Mouse (Mus musculus) gastrocnemius, adult 8-10 months (tissue): ENCODE data around the gene Syngr4. TPM values are rescaled to one million over a fixed set of nuclear protein-coding genes. Genes with fewer than 3 reads are reported as not detected.
"Not testable (repeated sequence)": the region's sequence is repeated elsewhere in the genome, so short reads cannot be mapped to it uniquely, and the experiment has no call there.

Experiments
- DNase-seq, 2 experiments: peaks; one replicate each; pipeline ENCODE4 v3.0.0; 2022; ENCODE audit warnings: low spot score in 2 of 2
- total RNA-seq, 4 experiments: library from RNA; stranded (reverse); gene quantifications; 2 replicates each; pipeline ENCODE4 v1.2.4; 2022

The Syngr4 gene
- total RNA-seq: not detected

DNA sequence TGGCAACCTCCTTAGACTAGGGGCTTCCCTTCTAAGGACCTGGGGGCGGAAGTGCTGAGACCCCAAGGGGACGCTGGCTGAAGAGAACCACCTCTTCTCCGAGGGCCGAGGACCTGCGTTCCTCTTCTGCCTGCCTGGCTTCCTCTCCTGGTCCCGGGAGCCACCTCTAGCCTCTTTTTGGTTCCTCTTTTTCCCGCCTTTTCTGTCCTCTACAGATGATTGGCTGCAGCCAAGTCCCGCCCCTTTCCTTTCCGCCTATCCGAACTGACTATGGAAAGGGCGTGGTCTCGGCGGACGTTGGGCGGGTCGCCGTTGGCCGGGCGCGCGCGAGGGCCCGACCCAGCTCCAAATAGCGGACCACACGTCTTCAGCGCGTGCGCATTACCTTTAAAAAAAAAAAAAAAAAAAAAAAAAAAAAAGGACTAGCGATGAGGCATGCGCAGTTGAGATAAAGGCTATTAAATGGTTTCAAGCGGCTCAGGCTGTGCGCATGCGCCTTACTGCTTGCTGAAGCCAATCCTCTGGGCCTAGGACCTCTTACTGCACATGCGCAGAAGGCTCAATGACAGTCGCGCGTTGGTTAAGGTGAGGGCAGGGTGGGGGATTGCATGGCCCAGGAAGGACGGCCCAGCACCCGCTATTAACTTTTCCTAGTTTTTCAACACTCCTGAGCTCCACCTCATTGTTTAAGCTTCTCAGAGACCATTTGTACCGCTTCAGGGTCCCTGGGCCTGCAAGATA, at the start of gene Syngr4, which contains the start of gene Tmem143:
Syngr4 (minus strand) TSS at position 198 of the 741 bp plus-strand sequence.
Tmem143 (plus strand) TSS at position 425 of the 741 bp plus-strand sequence.
- peak; percentile 96 to 97 for DNase-seq

DNA sequence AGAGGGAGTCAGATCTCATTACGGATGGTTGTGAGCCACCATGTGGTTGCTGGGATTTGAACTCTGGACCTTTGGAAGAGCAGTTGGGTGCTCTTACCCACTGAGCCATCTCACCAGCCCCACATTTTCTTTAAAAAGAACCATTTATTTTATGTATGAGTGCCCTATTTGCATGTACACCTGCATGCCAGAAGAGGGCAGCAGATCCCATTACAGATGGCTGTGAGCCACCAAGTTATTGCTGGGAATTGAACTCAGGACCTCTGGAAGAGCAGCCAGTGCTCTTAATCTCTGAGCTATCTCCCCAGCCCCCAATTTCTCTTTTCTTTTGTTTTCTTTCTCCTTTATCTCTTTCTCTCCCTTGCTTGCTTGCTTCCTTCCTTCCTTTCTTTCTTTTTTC, 46.8 kb upstream of the Syngr4 start:
- not testable (repeated sequence) for DNase-seq

DNA sequence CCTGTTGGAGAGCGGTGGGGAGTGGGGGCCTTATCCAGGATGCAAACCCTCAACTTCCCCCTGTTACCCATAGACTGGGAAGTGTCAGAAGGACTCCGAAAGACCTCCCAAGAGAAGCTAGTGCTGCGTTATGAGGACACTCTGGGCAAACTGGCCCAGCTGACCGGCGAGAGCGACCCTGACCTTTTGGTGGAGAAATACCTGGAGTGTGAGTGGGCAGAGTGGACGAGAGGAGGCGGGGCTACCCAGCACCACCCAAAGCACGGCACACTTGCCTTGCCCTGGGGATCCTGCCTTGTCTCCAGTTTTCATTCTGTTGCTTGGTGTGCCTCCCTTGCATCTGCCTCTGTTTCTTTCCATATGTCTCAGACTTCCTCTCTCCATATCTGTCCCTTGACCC, 45.5 kb upstream of the Syngr4 start:
- no peak for DNase-seq

DNA sequence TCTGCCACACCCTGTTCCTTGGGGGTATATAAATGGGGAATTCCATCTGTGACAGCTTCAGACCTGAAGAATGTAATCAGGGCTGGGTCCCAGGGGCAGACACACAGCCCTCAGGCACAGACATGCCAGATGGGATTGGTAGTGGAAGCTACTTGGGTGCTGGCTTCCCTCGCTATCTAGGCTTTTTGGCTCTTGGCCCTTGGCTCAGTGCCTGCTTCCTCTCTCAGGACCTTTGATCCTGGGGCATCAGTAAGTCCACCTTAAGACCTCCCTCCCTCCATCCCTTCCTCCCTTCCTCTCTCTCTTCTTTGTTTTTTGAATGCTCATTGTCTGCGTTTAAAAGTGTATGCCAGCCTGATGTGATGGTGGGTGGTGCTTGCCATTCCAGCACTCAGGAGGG, 43.3 kb upstream of the Syngr4 start:
- DNase-seq: no peak

DNA sequence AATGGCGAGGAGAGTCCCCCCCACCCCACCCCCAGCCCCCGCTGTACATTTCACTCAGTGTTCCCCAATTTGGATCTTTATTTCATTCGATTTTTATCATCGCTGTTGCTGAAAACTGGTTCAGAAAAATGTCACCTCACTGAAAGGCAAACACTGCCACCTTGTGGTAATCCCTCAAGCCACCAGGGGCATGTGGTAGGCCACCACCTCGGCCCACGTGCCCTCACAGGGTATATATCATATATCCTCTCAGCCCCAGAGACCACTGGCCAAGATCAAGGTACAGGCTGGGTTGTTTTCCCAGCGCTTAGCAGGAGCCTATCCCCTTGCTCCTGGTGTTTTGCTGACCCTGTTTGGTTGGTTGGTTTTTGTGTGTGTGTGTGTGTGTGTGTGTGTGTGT, 38.6 kb upstream of the Syngr4 start:
- peak in 1 of 2 experiments; percentile 44 for DNase-seq

DNA sequence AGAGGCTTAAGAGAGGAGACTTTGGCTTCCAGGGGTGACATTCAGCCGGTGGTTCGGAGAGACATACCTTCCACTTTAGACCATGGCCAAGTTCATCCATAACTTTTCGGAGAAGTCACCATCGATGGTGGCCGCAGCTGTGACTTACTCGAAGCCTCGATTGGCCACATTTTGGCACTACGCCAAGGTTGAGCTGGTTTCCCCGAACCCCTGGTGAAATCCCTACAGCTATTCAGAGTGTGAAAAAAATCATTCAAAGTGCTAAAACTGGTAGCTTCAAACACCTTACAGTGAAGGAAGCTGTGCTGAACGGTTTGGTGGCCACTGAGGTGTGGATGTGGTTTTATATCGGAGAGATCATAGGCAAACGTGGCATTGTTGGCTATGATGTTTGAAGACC, 37.3 kb upstream of the Syngr4 start:
- DNase-seq: not testable (repeated sequence)

DNA sequence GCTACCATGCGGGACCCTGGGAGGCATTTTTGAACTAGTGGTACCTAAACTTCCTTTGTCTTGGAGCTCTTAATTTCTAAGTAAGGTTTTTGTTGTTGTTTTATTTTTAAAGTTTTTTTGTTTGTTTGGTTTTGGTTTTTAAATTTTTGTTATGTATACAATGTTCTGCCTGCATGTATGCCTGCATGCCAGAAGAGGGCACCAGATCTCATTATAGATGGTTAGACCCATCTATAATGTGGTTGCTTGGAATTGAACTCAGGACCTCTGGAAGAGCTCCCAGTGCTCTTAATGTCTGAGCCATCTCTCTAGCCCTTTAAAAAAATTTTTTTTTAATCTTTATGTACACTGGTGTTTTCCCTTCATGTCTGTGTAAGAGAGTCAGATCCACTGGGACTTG, 33.2 kb upstream of the Syngr4 start:
- no peak for DNase-seq

DNA sequence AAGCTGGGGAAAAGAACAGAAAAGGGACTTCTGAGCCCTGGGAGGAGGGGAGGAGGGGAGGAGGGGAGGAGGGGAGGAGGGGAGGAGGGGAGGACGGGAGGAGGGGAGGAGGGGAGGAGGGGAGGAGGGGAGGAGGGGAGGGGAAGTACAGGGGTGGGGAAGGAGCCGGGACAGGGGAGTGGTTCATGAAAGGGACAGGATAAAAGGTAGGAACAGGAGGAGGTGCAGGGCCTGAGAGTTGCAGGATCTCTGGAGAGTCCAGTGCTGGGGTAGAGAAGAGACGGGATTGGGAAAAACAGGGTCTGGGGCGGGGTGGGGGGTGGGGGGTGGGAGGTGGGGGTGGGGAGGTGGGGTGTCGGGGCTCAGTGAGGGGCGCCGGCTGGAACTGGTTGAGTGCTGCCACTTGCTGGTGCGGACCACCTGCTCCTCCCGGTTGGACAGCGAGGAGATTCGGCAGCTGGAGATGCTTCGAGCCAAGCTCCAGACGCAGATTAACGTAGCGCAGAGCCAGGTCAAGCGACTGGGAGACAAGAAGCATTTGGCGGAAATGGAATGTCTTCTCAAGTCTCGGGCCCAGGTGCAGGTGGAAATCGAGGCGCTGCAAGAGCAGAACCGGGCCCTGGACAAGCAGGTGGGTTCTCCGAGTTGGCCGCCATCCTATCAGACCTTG, 32.2 kb upstream of the Syngr4 start:
- DNase-seq: no peak

DNA sequence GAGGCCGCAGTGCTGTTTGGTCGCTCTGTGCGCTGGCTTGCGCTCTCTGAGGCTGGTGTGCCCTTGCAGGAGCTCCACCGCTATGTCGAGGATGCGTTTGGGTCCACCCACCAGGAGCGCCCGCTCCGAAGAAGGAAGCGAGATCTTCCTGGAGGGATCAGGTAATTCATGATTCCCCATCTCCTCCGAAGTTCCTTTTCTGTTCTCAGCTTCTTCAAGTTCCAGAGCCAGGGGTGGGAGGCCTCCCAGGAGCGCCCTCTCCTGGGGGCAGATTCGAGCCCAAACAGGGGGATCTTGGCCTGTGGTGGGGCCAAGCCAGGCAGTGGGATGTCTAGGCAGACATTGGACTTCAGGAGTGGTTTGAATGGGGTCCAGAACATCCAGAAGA, 27.9 kb upstream of the Syngr4 start:
- DNase-seq: no peak

DNA sequence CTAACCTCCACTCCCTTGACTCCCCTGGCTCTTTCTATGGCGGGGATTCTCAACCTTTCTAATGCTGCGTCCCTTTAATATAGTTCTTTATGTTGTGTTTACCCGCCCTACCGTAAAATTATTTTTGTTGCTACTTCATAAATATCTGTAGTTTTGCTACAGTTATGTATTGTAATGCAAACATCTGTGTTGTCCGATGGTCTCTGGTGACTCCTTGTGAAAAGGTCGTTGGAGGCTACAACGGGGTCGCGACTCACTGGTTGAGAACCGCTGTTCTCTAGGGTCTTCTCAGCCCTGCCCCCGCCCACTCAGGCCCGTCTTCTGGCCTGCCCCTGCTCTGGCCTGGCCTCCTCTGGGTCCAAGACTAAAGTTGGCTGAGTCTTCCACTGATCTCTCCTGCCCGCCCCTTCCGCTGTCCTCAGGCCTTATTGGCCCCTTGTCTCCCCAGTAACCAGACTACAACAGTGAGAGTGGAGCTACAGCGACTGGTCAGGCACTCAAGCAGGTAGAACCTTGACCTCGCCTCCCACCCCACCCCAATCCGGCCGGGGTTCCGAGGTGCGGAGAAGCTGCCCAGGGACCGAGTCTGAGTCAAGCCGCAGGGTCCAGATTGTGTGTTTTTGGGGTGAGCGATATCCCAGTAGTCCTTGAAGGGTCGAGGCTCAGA, 27.4 kb upstream of the Syngr4 start, which contains the start of gene Ccdc114:
Ccdc114 (plus strand) TSS at position 311 of the 667 bp plus-strand sequence.
- peak; percentile 69 to 75 for DNase-seq

DNA sequence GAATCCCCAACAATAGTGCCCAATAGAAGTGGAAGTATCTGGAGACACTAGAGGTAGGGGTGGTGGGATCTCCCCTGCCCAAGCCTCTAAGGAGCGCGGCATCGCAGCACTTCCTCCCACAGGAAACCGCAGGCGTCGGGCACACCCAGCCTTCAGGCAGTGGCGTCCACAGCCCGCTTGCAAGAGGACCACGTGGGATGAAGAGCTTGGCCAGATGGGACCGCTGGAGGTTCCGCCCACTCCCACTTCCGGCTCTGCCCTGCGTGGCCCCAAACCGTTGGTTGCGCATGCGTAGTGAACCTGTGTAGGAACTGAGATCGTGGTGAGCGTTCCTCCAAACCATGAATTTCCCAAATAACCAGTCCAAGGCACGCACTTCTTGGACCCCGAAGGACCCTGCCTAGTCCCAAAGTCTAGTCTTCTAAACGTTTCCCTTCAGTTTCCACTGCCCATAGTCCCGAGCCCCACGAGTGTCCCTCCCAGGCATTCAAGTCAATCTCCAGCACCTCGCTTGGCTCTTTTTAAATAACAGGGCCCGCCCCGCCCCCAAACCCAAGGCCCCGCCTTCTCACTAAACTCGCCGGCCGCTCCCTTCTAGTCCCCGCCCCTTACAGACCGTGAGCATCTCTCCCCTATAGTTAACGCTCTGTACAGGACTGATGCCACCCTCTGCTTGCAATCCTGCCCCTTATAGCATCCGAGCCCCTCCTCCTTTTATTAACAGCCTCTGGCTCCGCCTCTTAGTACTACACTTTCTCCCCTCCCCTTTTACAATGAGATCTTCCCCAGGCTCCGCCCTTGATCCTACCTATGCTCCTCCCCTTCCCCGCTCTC, 26.6 kb upstream of the Syngr4 start:
- peak; percentile 89 to 94 for DNase-seq

DNA sequence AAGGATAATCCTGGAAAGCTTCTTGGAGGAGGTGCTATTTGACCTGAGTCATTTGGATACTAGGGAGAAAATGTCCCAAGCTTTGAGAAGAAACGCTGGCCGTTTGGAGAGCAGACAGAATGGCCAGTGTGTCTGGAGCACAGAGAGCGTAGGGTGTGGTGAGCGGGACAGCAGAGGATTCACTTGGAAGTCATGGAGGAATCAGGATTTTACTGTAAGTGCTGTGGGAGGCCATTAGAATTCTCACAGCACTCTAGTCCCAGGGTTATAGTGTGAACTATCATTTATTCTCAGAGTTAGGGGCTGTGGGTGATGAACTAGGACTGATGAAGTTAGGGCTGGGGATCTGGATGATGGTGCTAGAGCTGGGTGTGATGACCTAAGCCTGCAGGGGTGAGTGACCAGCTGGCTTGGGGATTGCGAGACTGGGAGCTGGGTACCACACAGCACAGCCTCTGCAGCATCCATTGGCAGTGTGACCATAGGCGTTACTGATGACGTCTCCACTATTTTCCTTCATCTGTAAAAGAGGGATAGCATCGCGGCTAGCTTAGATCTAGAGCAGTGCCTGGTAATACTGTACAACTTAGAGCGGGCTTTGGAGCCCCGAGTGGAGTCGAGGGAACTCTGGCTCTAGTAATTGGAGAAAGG, 25.6 kb upstream of the Syngr4 start:
- DNase-seq: no peak

DNA sequence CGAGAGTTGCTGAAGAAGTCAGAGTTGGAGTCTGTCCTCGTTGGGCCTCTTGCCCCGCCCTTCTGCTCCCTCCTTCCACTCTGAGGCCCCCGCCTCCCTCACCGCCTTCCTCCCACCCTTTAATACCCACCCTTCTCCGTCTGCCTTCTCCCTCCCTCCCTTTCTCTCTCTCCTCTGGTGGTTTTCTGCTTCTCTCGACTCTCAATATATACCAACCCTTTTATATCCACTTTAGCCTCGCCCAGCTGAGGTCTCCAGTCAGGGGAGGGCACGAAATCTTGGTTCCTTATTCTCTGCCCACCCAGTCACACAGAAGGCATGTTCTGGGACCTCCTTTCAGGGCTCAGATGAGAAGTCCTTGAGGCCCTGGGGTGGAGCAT, 24.7 kb upstream of the Syngr4 start, which contains the start of gene Emp3:
Emp3 (minus strand) TSS at position 163 of the 380 bp plus-strand sequence.
- peak; percentile 39 to 54 for DNase-seq

DNA sequence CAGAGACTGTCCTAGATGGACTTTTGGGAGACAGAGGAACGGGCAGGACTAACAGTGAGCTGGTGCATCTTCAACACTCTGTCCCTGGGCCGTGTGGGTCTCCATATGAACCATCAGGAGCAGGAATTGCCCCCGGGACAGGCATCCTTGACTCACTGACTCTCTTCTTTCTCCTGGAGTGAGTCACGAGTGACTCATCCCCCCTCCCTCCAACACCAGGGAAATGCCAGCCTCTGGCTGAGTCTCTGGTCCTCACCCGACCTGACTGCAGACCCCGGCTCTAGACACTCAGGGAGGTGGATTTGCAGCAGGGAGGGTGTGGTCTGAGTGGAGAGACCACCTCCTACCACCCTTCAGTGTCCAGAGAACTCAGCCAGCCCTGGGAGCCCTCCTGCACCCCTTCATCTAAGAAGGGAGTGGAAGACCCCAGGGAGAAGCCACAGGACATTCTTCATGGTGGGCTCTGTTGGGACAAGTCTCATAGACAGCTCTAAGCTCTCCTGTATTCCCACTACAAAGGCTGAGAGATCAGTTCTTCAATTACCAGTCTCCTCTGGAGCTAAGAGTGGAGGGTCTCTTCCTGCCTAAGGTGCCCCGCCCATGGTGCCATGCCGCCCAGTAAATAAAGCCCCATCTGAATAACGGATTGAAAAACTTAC, 24.2 kb upstream of the Syngr4 start:
- DNase-seq: no peak

DNA sequence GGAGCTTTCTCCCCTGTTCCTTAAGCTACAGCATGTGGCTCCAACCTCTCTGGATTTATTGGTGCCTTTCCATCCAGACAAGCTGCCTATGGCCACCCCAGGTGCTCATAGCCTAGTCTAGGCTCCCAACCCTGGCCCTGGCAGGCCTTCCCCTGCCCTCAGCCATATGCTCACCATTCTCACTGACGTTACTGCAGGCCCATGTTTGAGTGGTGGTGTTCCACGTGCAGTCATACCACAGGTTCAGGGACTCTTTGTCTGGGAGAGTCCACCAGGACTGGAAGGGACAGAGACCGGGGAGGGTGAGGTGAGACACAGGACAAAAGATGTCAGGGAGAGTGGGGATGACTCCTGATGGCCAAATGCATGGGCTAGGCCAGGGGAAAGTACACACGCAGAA, 23.2 kb upstream of the Syngr4 start:
- no peak for DNase-seq

DNA sequence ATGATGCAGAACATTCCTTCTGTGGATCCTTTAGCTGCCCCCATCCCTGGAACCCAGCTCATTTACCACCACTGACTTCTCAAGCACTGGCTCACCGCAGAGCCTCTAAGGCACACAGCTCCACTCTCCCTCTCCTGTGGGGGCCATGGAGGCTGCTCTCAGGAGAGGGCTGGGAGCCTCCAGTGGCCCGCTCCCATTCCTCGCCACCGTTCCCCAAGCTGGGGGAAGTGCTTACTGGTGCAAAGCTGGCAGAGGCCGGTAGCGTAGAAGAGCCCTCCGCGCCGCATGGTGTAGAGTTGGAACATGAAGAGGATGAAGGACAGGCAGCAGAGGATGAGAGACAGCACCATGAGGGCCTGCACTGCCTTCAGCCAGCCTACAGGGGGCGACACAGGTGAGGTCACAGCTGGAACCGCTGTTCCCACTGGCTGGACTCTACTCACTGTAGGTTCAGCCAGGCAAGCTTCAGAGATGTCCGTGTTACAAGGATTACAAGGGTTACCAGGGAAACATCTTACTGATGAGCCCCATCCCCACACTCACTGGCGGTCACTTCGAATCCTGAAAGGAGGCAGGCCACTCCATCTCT, 22.7 kb upstream of the Syngr4 start:
- no peak for DNase-seq

DNA sequence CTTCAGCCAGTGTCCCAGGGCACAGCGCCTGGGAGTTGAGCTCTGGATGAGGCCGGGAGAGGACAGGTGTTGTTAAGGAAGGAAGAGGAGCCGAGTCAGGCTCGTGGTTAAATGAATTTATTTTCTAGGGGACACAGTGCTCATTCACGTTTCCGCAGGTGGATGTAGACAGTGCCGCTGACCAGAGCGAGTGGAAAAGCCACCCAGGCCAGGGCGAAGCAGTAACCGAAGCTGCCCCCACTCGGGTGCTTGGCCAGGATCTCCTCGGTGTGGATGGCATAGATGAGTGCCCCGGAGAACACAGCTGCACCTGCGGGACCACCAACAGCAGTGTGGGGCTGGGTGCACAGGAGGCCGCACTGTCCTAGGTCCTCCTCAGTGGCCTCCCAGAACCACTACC, 21.4 kb upstream of the Syngr4 start:
- DNase-seq: no peak

DNA sequence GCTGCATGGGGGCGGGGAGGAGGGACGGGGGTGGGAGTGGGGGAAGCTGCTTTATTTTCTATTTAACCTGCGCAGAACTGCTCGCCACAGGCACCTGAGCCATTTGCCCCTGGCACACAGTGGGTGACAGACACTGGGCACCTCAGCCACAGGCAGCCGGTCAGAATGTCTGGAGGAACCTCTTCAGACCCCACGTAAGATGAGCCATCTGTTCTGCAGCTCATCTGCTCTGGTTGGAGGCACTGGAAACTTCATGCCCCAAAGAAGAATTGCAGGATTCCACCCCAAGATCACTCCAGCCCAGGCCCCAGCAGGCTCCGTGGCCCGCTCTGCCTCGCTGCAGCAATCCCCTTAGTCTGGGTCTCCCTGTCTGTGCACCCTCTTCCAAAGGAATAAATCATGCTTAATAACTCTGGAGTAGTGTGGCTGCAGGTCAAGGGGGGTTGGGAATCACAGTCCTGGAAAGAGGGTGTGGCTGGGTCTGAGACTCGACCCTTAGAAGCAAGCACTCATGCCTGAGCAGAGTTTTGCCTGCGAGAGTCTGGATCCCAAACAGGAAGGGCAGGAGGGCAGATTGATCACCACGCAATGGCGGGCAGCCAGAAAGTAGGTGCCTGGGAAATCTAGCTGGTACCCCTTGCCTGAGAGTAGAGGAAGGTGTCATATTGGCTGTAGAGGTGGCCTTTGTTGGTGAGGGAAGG, 20.6 kb upstream of the Syngr4 start:
- no peak for DNase-seq
